In the genomic region with DNA sequence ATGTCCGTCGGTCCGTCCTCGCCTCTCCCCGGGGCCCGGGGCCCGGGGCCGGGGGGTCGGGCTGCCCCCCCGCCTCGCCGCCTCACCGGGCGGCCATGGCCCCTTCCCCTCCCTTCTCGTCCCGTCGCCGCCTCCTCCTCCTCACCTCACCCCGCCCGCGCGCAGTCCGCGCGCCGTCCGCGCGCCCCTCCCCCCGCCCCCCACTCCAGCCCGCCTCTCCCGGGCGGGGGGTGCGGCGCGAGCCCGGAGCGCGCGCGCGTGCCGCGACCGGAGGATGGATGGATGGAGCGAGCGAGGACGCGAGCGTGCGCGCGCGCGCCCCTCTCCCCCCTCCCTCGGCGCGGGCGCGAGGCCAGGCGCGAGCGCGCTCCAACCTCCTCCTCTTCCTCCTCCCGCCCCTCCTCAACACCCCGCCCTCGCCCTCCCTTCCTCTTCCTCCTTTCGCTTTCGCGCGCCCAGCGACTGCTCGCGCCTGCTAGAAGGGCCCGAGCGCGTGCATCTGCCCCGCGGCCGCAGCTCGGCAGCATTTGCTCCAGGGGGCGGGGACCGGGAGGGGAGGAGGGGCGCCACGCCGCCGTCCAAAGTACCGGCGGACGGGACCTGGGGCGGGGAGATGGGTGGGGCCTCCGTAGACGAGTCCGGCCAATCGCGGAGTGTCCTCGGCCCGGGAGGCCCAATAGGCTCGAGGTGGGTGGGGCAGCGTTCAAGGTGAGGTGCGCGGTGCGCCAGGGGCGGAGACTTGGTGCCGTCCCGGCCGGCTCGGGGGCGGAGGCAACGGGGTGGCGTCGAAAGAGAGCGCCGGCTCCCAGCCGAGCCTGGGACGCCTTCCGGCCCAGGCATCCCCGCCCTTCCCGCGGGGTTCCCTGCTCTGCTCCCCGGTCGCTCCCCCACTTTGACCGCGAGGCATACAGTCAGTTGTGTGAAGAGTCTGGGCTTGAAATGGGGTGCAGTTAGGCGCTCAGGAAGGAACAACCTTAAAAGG, we compare ENCODE assay signal across 8 mouse cellular contexts. TPM values are rescaled to one million over a fixed set of nuclear protein-coding genes. Genes with fewer than 3 reads are reported as not detected.
DNase-seq lines count a peak whose midpoint lies in the region; ATAC-seq lines count a peak whose summit lies in the region.

TSS of gene Atxn7l3 (minus strand) at position 141 of the 982 bp plus-strand sequence.

- H3K4me2 ChIP-seq in heart, embryonic 14.5 days (ENCODE audit: low read length) = peak within 1 kb of the TSS; percentile 88
- peak within 1 kb of the TSS; percentile 95 for H3K4me2 ChIP-seq in liver, embryonic 13.5 days
- peak within 1 kb of the TSS; percentile 83 for H3K4me2 ChIP-seq in stomach, embryonic 16.5 days (ENCODE audit: low read depth, low read length)

- H3K36me3 ChIP-seq in heart, embryonic 14.5 days (ENCODE audit: control insufficient read depth, insufficient read depth, low read length) = peaks cover 32% of the 10 kb centered on the region
- peaks cover 32% of the 10 kb centered on the region for H3K36me3 ChIP-seq in liver, embryonic 13.5 days
- no peaks in the 10 kb centered on the region for H3K36me3 ChIP-seq in stomach, embryonic 16.5 days (ENCODE audit: control insufficient read depth, insufficient read depth, low read length)

- no peaks in the 10 kb centered on the region for H3K9me3 ChIP-seq in heart, embryonic 14.5 days (ENCODE audit: control insufficient read depth, low read length)
- H3K9me3 ChIP-seq in liver, embryonic 13.5 days (replicated peaks) = no peaks in the 10 kb centered on the region
- H3K9me3 ChIP-seq in stomach, embryonic 16.5 days (replicated peaks; ENCODE audit: control insufficient read depth, low read length) = no peaks in the 10 kb centered on the region; the same call in 1 of the 2 replicates

- H3K4me3 ChIP-seq in brown adipose tissue, adult 24 weeks (ENCODE audit: insufficient read depth, low read depth, low read length) = peak within 1 kb of the TSS; percentile 87
- H3K4me3 ChIP-seq in heart, embryonic 14.5 days (ENCODE audit: control insufficient read depth in 1 of 2, insufficient read depth in 1 of 2, low read depth in 1 of 2, low read length in 2 of 2) = peak within 1 kb of the TSS; percentile 94 to 96
- H3K4me3 ChIP-seq in liver, embryonic 13.5 days (replicated peaks) = peak within 1 kb of the TSS; percentile 88
- H3K4me3 ChIP-seq in stomach, embryonic 16.5 days (replicated peaks; ENCODE audit: low read length) = peak within 1 kb of the TSS; percentile 88

- H3K27me3 ChIP-seq in heart, embryonic 14.5 days (ENCODE audit: control insufficient read depth, insufficient read depth, low read length) = no peaks in the 10 kb centered on the region
- H3K27me3 ChIP-seq in liver, embryonic 13.5 days = no peaks in the 10 kb centered on the region
- no peaks in the 10 kb centered on the region for H3K27me3 ChIP-seq in stomach, embryonic 16.5 days (ENCODE audit: control insufficient read depth, insufficient read depth, low read length)

- DNase-seq in CD4-positive, CD25-positive, alpha-beta regulatory T cell, adult 2 months (ENCODE audit: low read depth, low spot score) = peak; percentile 99
- DNase-seq in fibroblast of lung, adult 2 months (ENCODE audit: low read depth) = peak; percentile 93
- peak; percentile 99 for DNase-seq in kidney, postnatal 14 days
- peak; percentile 99 for DNase-seq in liver, embryonic 13.5 days
- peak; percentile 97 for DNase-seq in neural tube, embryonic 10.5 days (ENCODE audit: extremely low spot score, low spot score)

- ATAC-seq in heart, embryonic 14.5 days (ENCODE audit: insufficient number of reproducible peaks, insufficient read depth, low FRiP score, low read depth) = peak; percentile 92
- ATAC-seq in liver, embryonic 13.5 days (ENCODE audit: low read depth) = peak; percentile 91
- peak; percentile 95 for ATAC-seq in stomach, embryonic 16.5 days (ENCODE audit: insufficient read depth, low FRiP score)

- H3K27ac ChIP-seq in brown adipose tissue, adult 24 weeks (replicated peaks; ENCODE audit: low read depth, low read length) = peak within 1 kb of the TSS; percentile 90
- peak within 1 kb of the TSS; percentile 88 to 99 for H3K27ac ChIP-seq in heart, embryonic 14.5 days (replicated peaks in 1 of 2; ENCODE audit: control insufficient read depth in 1 of 2, insufficient read depth in 1 of 2, low read depth in 2 of 2, low read length in 2 of 2)
- peak within 1 kb of the TSS; percentile 97 for H3K27ac ChIP-seq in liver, embryonic 13.5 days
- peak within 1 kb of the TSS; percentile 99 for H3K27ac ChIP-seq in stomach, embryonic 16.5 days (ENCODE audit: low read length)

- WGBS in heart, embryonic 14.5 days = under 1% methylated on average over 62 of the region's 125 CpGs
- under 1% methylated on average over 73 of the region's 125 CpGs for WGBS in liver, embryonic 13.5 days (ENCODE audit: insufficient replicate concordance)
- WGBS in stomach, embryonic 16.5 days = under 1% methylated on average over 82 of the region's 125 CpGs

- H3K4me1 ChIP-seq in brown adipose tissue, adult 24 weeks (ENCODE audit: control insufficient read depth, insufficient read depth, insufficient read length, low read length) = peaks cover 3% of the 10 kb centered on the region; the same call in 1 of the 2 replicates
- H3K4me1 ChIP-seq in heart, embryonic 14.5 days (ENCODE audit: control insufficient read depth in 2 of 2, insufficient read depth in 2 of 2, low read length in 2 of 2) = peaks cover 8 to 20% of the 10 kb centered on the region in 2 experiments; a peak in 3 of 4 replicates
- peaks cover 45% of the 10 kb centered on the region for H3K4me1 ChIP-seq in liver, embryonic 13.5 days (replicated peaks)
- H3K4me1 ChIP-seq in stomach, embryonic 16.5 days (ENCODE audit: control insufficient read depth, insufficient read depth, low read length) = peaks cover 20% of the 10 kb centered on the region; the same call in 1 of the 2 replicates

- H3K9ac ChIP-seq in heart, embryonic 14.5 days (ENCODE audit: low read length) = peak within 1 kb of the TSS; percentile 96
- peak within 1 kb of the TSS; percentile 93 for H3K9ac ChIP-seq in liver, embryonic 13.5 days
- H3K9ac ChIP-seq in stomach, embryonic 16.5 days (ENCODE audit: low read length) = peak within 1 kb of the TSS; percentile 97

RNA-seq across cellular contexts. Expression of gene Atxn7l3, which starts in this region (rescaled TPM):
- 11.6 and 13.1 TPM in 2 replicates for polyA plus RNA-seq in brown adipose tissue, adult 24 weeks (2012; ENCODE audit: insufficient read depth, insufficient read length, missing spikeins)
- polyA plus RNA-seq in heart, embryonic 14.5 days (2014; fragmentation: Nextera tagmentation; extraction: Ambion mirVana) = 7.0 and 10.6 TPM in 2 replicates
- 4.6 and 4.9 TPM in 2 replicates for polyA plus RNA-seq in liver, embryonic 13.5 days (2015; fragmentation: Nextera tagmentation; extraction: Ambion mirVana)
- 12.2 and 13.2 TPM in 2 replicates for polyA plus RNA-seq in stomach, embryonic 16.5 days (2015; fragmentation: Nextera tagmentation; extraction: Ambion mirVana)

Comparison
In these comparisons a context has a peak if more than half of its experiments do, and no peak if none do; other contexts are left out.
1. Peak in every context shown above with its lines: DNase-seq, ATAC-seq, H3K4me3 ChIP-seq and H3K27ac ChIP-seq.